Mouse (Mus musculus): ENCODE measurements at regions not wholly inside any gene's neighbourhood (a gene's known extent, or its start where the extent isn't known, plus 50 kb on each side); places are given as distances from the start of the nearest gene placed in this dataset.

DNA sequence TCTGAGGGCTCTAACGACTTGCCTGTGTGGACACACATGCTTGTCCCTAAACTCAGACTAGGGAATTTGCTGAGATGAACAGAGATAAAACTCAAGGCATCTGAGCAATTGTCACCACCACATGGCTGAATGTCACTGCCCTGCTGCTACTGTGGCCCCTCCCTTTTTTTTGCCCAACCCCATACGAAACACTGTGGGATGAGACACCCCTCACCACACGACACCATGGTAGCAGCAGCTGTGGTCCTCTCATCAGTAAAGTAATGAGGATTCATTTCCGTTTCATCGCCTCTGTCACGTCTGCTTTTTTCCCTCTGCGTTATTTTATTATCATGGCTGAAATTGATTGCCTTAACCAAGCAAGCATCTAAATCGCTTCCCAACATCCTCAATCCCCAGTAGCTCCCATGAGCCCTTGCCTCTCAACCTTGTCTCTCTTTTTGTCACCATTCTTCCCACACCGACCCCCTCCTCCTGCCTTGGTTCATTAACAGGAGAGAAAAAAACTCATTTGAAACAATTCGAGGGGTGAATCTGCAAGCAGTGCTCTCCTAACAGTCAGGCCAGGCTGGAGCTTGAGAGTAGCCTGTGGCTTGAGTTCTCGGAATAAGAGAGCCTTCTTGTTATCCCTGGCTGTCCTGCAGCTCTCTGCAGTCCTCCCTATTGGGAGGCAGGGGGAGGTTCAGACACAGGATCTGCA is 1215.8 kb downstream of the Agbl1 start:
- no peak overlapping the region for H3K27ac ChIP-seq
- 41% methylated on average over 11 of the region's 11 CpGs for WGBS

DNA sequence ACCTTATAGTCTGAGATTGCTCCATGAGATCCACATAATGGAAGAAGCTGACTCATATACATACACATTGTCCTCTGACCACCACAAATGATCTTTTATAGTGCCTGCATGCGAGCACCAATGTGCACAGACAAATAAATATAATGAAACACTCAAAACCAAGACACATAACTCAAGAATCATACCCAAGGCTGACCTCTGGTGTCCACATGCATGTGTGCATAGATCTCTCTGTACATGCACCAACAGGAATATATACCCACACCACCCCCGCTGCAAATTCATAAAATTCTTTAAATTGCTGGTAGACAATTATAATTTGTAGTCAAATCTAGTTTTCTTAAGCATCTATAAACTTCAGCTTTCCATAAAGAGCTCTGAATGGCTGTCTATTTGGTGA is 1211.9 kb downstream of the Agbl1 start:
- ATAC-seq (replicated peaks) = no peak

More for the DNA sequence above, 1215.8 kb downstream of the Agbl1 start:
- no peak overlapping the region for H3K4me2 ChIP-seq
- H3K36me3 ChIP-seq (replicated peaks) = no peaks in the 10 kb centered on the region
- H3K4me1 ChIP-seq = no peaks in the 10 kb centered on the region
- H3K4me3 ChIP-seq = no peak overlapping the region
- ATAC-seq (replicated peaks) = peak; percentile 65
- no peaks in the 10 kb centered on the region for H3K9me3 ChIP-seq
- H3K27me3 ChIP-seq (replicated peaks) = no peaks in the 10 kb centered on the region
- no peak overlapping the region; the same call in 1 of the 2 replicates for H3K9ac ChIP-seq

DNA sequence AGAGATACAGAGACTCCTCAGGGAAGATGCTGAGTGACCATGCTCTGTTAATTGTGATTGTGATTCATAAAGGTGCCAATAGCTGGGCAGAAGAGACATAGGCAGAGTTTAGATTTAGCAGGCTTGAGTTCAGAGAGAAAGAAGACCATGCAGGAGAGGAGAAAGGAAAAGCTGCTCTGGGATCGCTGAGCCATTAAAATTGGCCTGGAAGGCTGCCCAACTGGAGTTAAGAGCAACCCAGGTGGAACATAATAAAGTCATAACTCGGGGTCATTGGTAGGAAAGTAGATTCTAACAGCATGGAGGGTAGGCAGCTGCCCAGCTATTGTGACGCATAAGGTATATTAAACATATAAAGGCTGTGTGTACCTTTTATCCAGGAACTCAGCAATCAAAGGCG is 1183.9 kb downstream of the Agbl1 start:
- no peaks in the 10 kb centered on the region for H3K9me3 ChIP-seq
- 81% methylated on average over 4 of the region's 4 CpGs for WGBS
- H3K4me2 ChIP-seq = no peak overlapping the region
- no peaks in the 10 kb centered on the region for H3K4me1 ChIP-seq
- no peaks in the 10 kb centered on the region for H3K36me3 ChIP-seq (replicated peaks)
- no peak overlapping the region for H3K27ac ChIP-seq
- no peaks in the 10 kb centered on the region for H3K27me3 ChIP-seq (replicated peaks)
- H3K4me3 ChIP-seq = no peak overlapping the region
- no peak overlapping the region for H3K9ac ChIP-seq
- no peak for ATAC-seq (replicated peaks)

More for the DNA sequence above, 1211.9 kb downstream of the Agbl1 start:
- no peak overlapping the region for H3K9ac ChIP-seq
- no peak overlapping the region for H3K4me3 ChIP-seq
- H3K27ac ChIP-seq = no peak overlapping the region
- 62% methylated on average over 2 of the region's 2 CpGs for WGBS
- H3K4me2 ChIP-seq = no peak overlapping the region
- H3K36me3 ChIP-seq (replicated peaks) = no peaks in the 10 kb centered on the region
- no peaks in the 10 kb centered on the region for H3K9me3 ChIP-seq
- H3K27me3 ChIP-seq (replicated peaks) = no peaks in the 10 kb centered on the region
- no peaks in the 10 kb centered on the region for H3K4me1 ChIP-seq

All from midbrain, embryonic 15.5 days (tissue).